Mouse (Mus musculus) heart, embryonic 13.5 days (tissue): Measurements from ENCODE around the gene Antxr1. TPM values are rescaled to one million over a fixed set of nuclear protein-coding genes. Genes with fewer than 3 reads are reported as not detected.

Experiments
- ATAC-seq: fragments of 200-750 bp; cut with Nextera tagmentation; 2 replicates; pipeline ENCODE4 v1.8.0; 2017; ENCODE audit warnings: moderate TSS enrichment; ENCODE audit not compliant: insufficient number of reproducible peaks, low FRiP score, low TSS enrichment; ENCODE audit errors: extremely low read depth
- H3K27ac ChIP-seq: fragments of 300-500 bp; sonication (generic); replicated peaks from 2 replicates; pipeline ENCODE4 v1.5.1; 2015; ENCODE audit warnings: moderate library complexity, mild to moderate bottlenecking, inconsistent platforms
- H3K27me3 ChIP-seq: fragments of 300-500 bp; sonication (generic); replicated peaks from 2 replicates; pipeline ENCODE4 v1.6.1; 2015; ENCODE audit warnings: mild to moderate bottlenecking, inconsistent platforms
- H3K36me3 ChIP-seq: fragments of 300-500 bp; sonication (generic); 2 replicates; pipeline ENCODE4 v1.6.1; 2015; ENCODE audit warnings: mild to moderate bottlenecking, inconsistent platforms
- H3K4me1 ChIP-seq: fragments of 300-500 bp; sonication (generic); 2 replicates; pipeline ENCODE4 v1.6.1; 2015; ENCODE audit warnings: inconsistent platforms
- H3K4me2 ChIP-seq: fragments of 300-500 bp; sonication (generic); 2 replicates; pipeline ENCODE4 v1.6.1; 2015; ENCODE audit warnings: inconsistent platforms, mild to moderate bottlenecking, moderate library complexity
- H3K4me3 ChIP-seq: fragments of 300-500 bp; sonication (generic); 2 replicates; pipeline ENCODE4 v1.5.1; 2015; ENCODE audit warnings: moderate library complexity, mild to moderate bottlenecking, inconsistent platforms
- H3K9ac ChIP-seq: fragments of 300-500 bp; sonication (generic); 2 replicates; pipeline ENCODE4 v1.6.1; 2015; ENCODE audit warnings: inconsistent platforms, mild to moderate bottlenecking, moderate library complexity
- H3K9me3 ChIP-seq: fragments of 300-500 bp; sonication (generic); 2 replicates; pipeline ENCODE4 v1.6.1; 2016; ENCODE audit warnings: inconsistent platforms
- WGBS: fragments of 180-500 bp; shearing (Covaris S2); methylation state at CpG from one replicate; pipeline ENCODE4 v1.1.7; 2015; ENCODE audit warnings: mixed read lengths; 5-methylcytosine and 5-hydroxymethylcytosine counted together
- polyA plus RNA-seq: library from polyadenylated mRNA; unstranded; fragments of >200 nt; fragmentation: Nextera tagmentation; extraction: Ambion mirVana; gene quantifications from 2 replicates; pipeline ENCODE4 v1.2.1, GENCODE M21; 2015

Antxr1 gene
- polyA plus RNA-seq, 1 experiment from 2014 or later, result 4.5 TPM

GRCm38 (mm10) chr6:87161391-87162263, 174.0 kb downstream of the Antxr1 start:
- Histone ChIP-seq H3K9ac (no peak overlapping the region; the same call in 1 of the 2 replicates), H3K4me1 (peaks cover 20% of the 10 kb centered on the region; the same call in 1 of the 2 replicates), H3K9me3 (no peaks in the 10 kb centered on the region), H3K27ac (peak overlapping the region; percentile 70), H3K27me3 (no peaks in the 10 kb centered on the region), H3K36me3 (no peaks in the 10 kb centered on the region; the same call in 1 of the 2 replicates), H3K4me2 (no peak overlapping the region), H3K4me3 (no peak overlapping the region)
- peak; percentile 43 for ATAC-seq
- 48% methylated on average over 12 of the region's 12 CpGs for WGBS

- Histone ChIP-seq H3K4me3 (no peak overlapping the region), H3K4me2 (no peak overlapping the region)
Observed at GRCm38 (mm10) chr6:87160196-87160595, 175.4 kb downstream of the Antxr1 start.

GRCm38 (mm10) chr6:87158062-87158623, 177.5 kb downstream of the Antxr1 start:
- Histone ChIP-seq H3K4me1 (peaks cover 25% of the 10 kb centered on the region), H3K4me2 (no peak overlapping the region), H3K9me3 (no peaks in the 10 kb centered on the region), H3K27me3 (no peaks in the 10 kb centered on the region), H3K9ac (no peak overlapping the region), H3K4me3 (no peak overlapping the region), H3K27ac (no peak overlapping the region), H3K36me3 (no peaks in the 10 kb centered on the region; the same call in 1 of the 2 replicates)
- ATAC-seq, result no peak
- 72% methylated on average over 7 of the region's 7 CpGs for WGBS

More at GRCm38 (mm10) chr6:87160196-87160595, 175.4 kb downstream of the Antxr1 start:
- WGBS, result 80% methylated on average over 5 of the region's 5 CpGs
- ATAC-seq, result no peak
- Histone ChIP-seq H3K9ac (no peak overlapping the region), H3K27ac (no peak overlapping the region), H3K9me3 (no peaks in the 10 kb centered on the region), H3K36me3 (no peaks in the 10 kb centered on the region; the same call in 1 of the 2 replicates), H3K4me1 (peaks cover 14% of the 10 kb centered on the region; the same call in 1 of the 2 replicates), H3K27me3 (no peaks in the 10 kb centered on the region)

GRCm38 (mm10) chr6:87153836-87154235, 181.8 kb downstream of the Antxr1 start:
- no peak overlapping the region for H3K4me2 ChIP-seq
- no peaks in the 10 kb centered on the region for H3K9me3 ChIP-seq
- no peak overlapping the region for H3K27ac ChIP-seq
- no peak overlapping the region for H3K4me3 ChIP-seq
- no peaks in the 10 kb centered on the region for H3K27me3 ChIP-seq
- peaks cover 25% of the 10 kb centered on the region for H3K4me1 ChIP-seq
- no peak overlapping the region for H3K9ac ChIP-seq
- no peaks in the 10 kb centered on the region for H3K36me3 ChIP-seq
- no peak for ATAC-seq
- WGBS, result 88% methylated on average over 3 of the region's 3 CpGs

- no peak overlapping the region for H3K27ac ChIP-seq
- H3K4me3 ChIP-seq, result no peak overlapping the region
- no peaks in the 10 kb centered on the region for H3K9me3 ChIP-seq
- H3K4me1 ChIP-seq, result peaks cover 25% of the 10 kb centered on the region
- no peaks in the 10 kb centered on the region for H3K27me3 ChIP-seq
- H3K36me3 ChIP-seq, result no peaks in the 10 kb centered on the region
- no peak overlapping the region for H3K9ac ChIP-seq
- no peak overlapping the region for H3K4me2 ChIP-seq
- no peak for ATAC-seq
- 58% methylated on average over 7 of the region's 7 CpGs for WGBS
Observed at GRCm38 (mm10) chr6:87153231-87153580, 182.4 kb downstream of the Antxr1 start.

GRCm38 (mm10) chr6:87152461-87153230, 183.0 kb downstream of the Antxr1 start:
- Histone ChIP-seq H3K36me3 (no peaks in the 10 kb centered on the region), H3K4me1 (peaks cover 25% of the 10 kb centered on the region), H3K4me3 (no peak overlapping the region), H3K9me3 (no peaks in the 10 kb centered on the region), H3K9ac (no peak overlapping the region; the same call in 1 of the 2 replicates), H3K27ac (no peak overlapping the region), H3K4me2 (0 out of 2 replicates have a peak overlapping the region, but pooled peaks have one; percentile 0), H3K27me3 (no peaks in the 10 kb centered on the region)
- WGBS, result 62% methylated on average over 21 of the region's 21 CpGs
- ATAC-seq, result 0 out of 2 replicates have a peak, but pooled peaks have one; percentile 60

- H3K27me3 ChIP-seq, result no peaks in the 10 kb centered on the region
- no peaks in the 10 kb centered on the region for H3K9me3 ChIP-seq
- ATAC-seq, result no peak
- H3K27ac ChIP-seq, result no peak overlapping the region
- WGBS, result 89% methylated on average over 8 of the region's 8 CpGs
- no peaks in the 10 kb centered on the region for H3K36me3 ChIP-seq
- no peak overlapping the region for H3K4me2 ChIP-seq
- H3K9ac ChIP-seq, result no peak overlapping the region
- H3K4me3 ChIP-seq, result no peak overlapping the region
- H3K4me1 ChIP-seq, result peaks cover 25% of the 10 kb centered on the region
Observed at GRCm38 (mm10) chr6:87151427-87151826, 184.2 kb downstream of the Antxr1 start.

GRCm38 (mm10) chr6:87150471-87150870, 185.2 kb downstream of the Antxr1 start:
- Histone ChIP-seq H3K36me3 (no peaks in the 10 kb centered on the region), H3K4me3 (no peak overlapping the region), H3K9me3 (no peaks in the 10 kb centered on the region), H3K27me3 (no peaks in the 10 kb centered on the region), H3K9ac (no peak overlapping the region), H3K4me1 (peaks cover 25% of the 10 kb centered on the region), H3K4me2 (no peak overlapping the region), H3K27ac (0 out of 2 replicates have a peak overlapping the region, but pooled peaks have one; percentile 15)
- no peak for ATAC-seq
- 56% methylated on average over 7 of the region's 7 CpGs for WGBS

GRCm38 (mm10) chr6:87147921-87148320, 187.7 kb downstream of the Antxr1 start:
- no peak overlapping the region for H3K4me3 ChIP-seq
- H3K4me2 ChIP-seq, result no peak overlapping the region
- H3K27me3 ChIP-seq, result no peaks in the 10 kb centered on the region
- H3K36me3 ChIP-seq, result no peaks in the 10 kb centered on the region
- H3K9ac ChIP-seq, result no peak overlapping the region
- no peaks in the 10 kb centered on the region for H3K9me3 ChIP-seq
- 60% methylated on average over 3 of the region's 3 CpGs for WGBS
- no peak for ATAC-seq
- H3K4me1 ChIP-seq, result peaks cover 22% of the 10 kb centered on the region
- no peak overlapping the region for H3K27ac ChIP-seq

- Histone ChIP-seq H3K4me1 (peaks cover 15% of the 10 kb centered on the region), H3K36me3 (no peaks in the 10 kb centered on the region), H3K9me3 (no peaks in the 10 kb centered on the region), H3K27me3 (no peaks in the 10 kb centered on the region), H3K4me3 (no peak overlapping the region), H3K4me2 (no peak overlapping the region), H3K27ac (0 out of 2 replicates have a peak overlapping the region, but pooled peaks have one; percentile 17), H3K9ac (no peak overlapping the region)
- no peak for ATAC-seq
- 55% methylated on average over 13 of the region's 13 CpGs for WGBS
Observed at GRCm38 (mm10) chr6:87143594-87143993, 192.0 kb downstream of the Antxr1 start.

GRCm38 (mm10) chr6:87142239-87142638, 193.4 kb downstream of the Antxr1 start:
- Histone ChIP-seq H3K9me3 (no peaks in the 10 kb centered on the region), H3K4me2 (no peak overlapping the region), H3K4me1 (peaks cover 15% of the 10 kb centered on the region), H3K36me3 (no peaks in the 10 kb centered on the region), H3K27ac (no peak overlapping the region), H3K4me3 (no peak overlapping the region), H3K9ac (no peak overlapping the region), H3K27me3 (no peaks in the 10 kb centered on the region)
- 55% methylated on average over 5 of the region's 5 CpGs for WGBS
- no peak for ATAC-seq
